Mouse (Mus musculus) olfactory bulb, adult 2 months (tissue): Measurements from ENCODE around the gene Polr3h. TPM values are rescaled to one million over a fixed set of nuclear protein-coding genes. Genes with fewer than 3 reads are reported as not detected.
"Not testable (repeated sequence)": the region's sequence is repeated elsewhere in the genome, so short reads cannot be mapped to it uniquely, and the experiment has no call there.

ENCODE experiments used
- H3K27ac ChIP-seq: fragments of 200-500 bp; 2 replicates; pipeline ENCODE4 v1.5.1; 2012; ENCODE audit warnings: low read depth, low read length; ENCODE audit not compliant: insufficient read depth
- H3K4me1 ChIP-seq: fragments of 200-500 bp; 2 replicates; pipeline ENCODE4 v1.6.1; 2012; ENCODE audit warnings: low read length; ENCODE audit not compliant: control insufficient read depth, insufficient read depth
- H3K4me3 ChIP-seq: fragments of 200-500 bp; 2 replicates; pipeline ENCODE4 v1.5.1; 2012; ENCODE audit warnings: mild to moderate bottlenecking, low read depth, low read length, moderate library complexity; ENCODE audit not compliant: insufficient read depth
- CTCF ChIP-seq: fragments of 200-500 bp; IDR thresholded peaks from 2 replicates; pipeline ENCODE4 v1.5.1; 2012; ENCODE audit warnings: low read depth, mild to moderate bottlenecking, low read length, moderate library complexity; ENCODE audit not compliant: insufficient read depth
- POLR2A ChIP-seq: fragments of 200-500 bp; IDR thresholded peaks from 2 replicates; pipeline ENCODE4 v1.6.1; 2012; ENCODE audit warnings: mild to moderate bottlenecking, low read depth, low read length, moderate library complexity; ENCODE audit not compliant: insufficient read depth
- WGBS: fragments of 180-500 bp; shearing (Covaris S2); methylation state at CpG from one replicate; pipeline ENCODE4 v1.1.7; 2018; 5-methylcytosine and 5-hydroxymethylcytosine counted together
- polyA plus RNA-seq: library from polyadenylated mRNA; stranded (reverse); fragments of >200 nt; gene quantifications from 2 replicates; pipeline ENCODE4 v1.2.4, GENCODE M21; 2012; ENCODE audit warnings: low replicate concordance; ENCODE audit not compliant: missing spikeins, insufficient read depth, insufficient read length

Gene Polr3h
- polyA plus RNA-seq, 1 experiment: not detected

DNA sequence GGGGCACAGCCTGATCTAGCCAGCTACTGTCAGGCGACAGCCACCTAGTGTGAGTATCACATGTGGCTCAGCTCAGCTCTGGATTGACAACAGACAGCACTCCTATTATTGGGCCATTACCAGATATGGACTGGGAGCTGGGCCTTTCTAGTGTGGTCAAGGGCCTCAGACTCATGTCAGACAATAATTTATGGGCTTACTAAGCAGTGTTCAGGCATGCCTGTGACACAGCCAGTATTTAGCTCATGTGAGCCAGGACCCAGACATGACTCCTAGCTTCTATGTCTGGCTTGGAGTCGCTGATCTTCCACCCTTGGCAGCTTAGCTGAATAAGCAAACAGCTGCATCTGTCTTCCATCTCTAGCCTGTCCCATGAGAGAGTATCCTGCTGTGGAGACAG is 13.5 kb downstream of the Polr3h start:
- TF ChIP-seq CTCF: no peak
- no peak for TF ChIP-seq POLR2A
- Histone ChIP-seq H3K4me3 (no peak overlapping the region), H3K27ac (no peak overlapping the region), H3K4me1 (peaks cover 8% of the 10 kb centered on the region)
- WGBS: 54% methylated on average over 2 of the region's 2 CpGs

GRCm38 (mm10) chr15:81908767-81909166 is 17.3 kb downstream of the Polr3h start:
- H3K4me1 ChIP-seq, H3K4me3 ChIP-seq, H3K27ac ChIP-seq: not testable (repeated sequence)
- 90% methylated on average over 4 of the region's 4 CpGs for WGBS

GRCm38 (mm10) chr15:81907953-81908352 is 18.1 kb downstream of the Polr3h start:
- no peak overlapping the region for H3K27ac ChIP-seq
- WGBS: 81% methylated on average over 8 of the region's 8 CpGs
- TF ChIP-seq POLR2A: no peak
- no peak for TF ChIP-seq CTCF
- no peak overlapping the region for H3K4me3 ChIP-seq
- peaks cover 3% of the 10 kb centered on the region; the same call in 1 of the 2 replicates for H3K4me1 ChIP-seq

- no peak overlapping the region for H3K4me3 ChIP-seq
- no peak overlapping the region for H3K27ac ChIP-seq
- no peaks in the 10 kb centered on the region for H3K4me1 ChIP-seq
- WGBS: 32% methylated on average over 2 of the region's 2 CpGs
- no peak for TF ChIP-seq CTCF
- TF ChIP-seq POLR2A: no peak
Measured at GRCm38 (mm10) chr15:81904939-81905338, 21.1 kb downstream of the Polr3h start.

- 39% methylated on average over 2 of the region's 2 CpGs for WGBS
- H3K27ac ChIP-seq: no peak overlapping the region
Measured at GRCm38 (mm10) chr15:81898751-81899150, 27.3 kb downstream of the Polr3h start.

GRCm38 (mm10) chr15:81897607-81898285 is 28.3 kb downstream of the Polr3h start:
- 87% methylated on average over 5 of the region's 5 CpGs for WGBS
- no peak overlapping the region for H3K27ac ChIP-seq

More at GRCm38 (mm10) chr15:81898751-81899150, 27.3 kb downstream of the Polr3h start:
- Histone ChIP-seq H3K4me1 (no peaks in the 10 kb centered on the region), H3K4me3 (no peak overlapping the region)
- TF ChIP-seq POLR2A: no peak
- no peak for TF ChIP-seq CTCF

DNA sequence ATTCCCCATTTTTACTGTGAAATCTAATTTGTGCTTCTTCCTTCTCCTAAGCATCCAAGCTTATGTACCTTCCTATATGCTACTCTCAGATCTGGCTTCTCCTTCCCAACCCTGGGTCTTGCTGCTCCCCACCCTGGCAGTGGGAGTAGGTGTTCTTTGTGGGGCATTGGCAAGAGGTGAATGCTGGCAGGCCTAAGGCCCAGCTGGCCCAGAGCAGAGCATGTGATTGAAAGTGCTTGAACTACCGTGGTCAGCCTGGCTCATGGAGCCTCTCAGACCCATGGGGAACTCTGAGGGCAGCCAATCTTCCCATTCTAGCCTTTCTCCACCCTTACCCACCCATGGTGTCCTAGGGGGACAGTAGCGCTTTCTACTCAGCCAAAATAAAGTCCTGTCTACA is 29.6 kb downstream of the Polr3h start:
- TF ChIP-seq POLR2A (no peak), CTCF (no peak)
- peaks cover 5% of the 10 kb centered on the region; the same call in 1 of the 2 replicates for H3K4me1 ChIP-seq
- WGBS: 39% methylated on average over 2 of the region's 2 CpGs
- H3K27ac ChIP-seq: no peak overlapping the region
- H3K4me3 ChIP-seq: no peak overlapping the region

More at GRCm38 (mm10) chr15:81897607-81898285, 28.3 kb downstream of the Polr3h start:
- no peak overlapping the region for H3K4me3 ChIP-seq
- H3K4me1 ChIP-seq: no peaks in the 10 kb centered on the region
- TF ChIP-seq POLR2A (no peak), CTCF (no peak)

- H3K27ac ChIP-seq: no peak overlapping the region
- WGBS: 81% methylated on average over 1 of the region's 1 CpGs
- H3K4me3 ChIP-seq: no peak overlapping the region
- H3K4me1 ChIP-seq: peaks cover 5% of the 10 kb centered on the region; the same call in 1 of the 2 replicates
- TF ChIP-seq POLR2A (no peak), CTCF (no peak)
Measured at GRCm38 (mm10) chr15:81894002-81894401, 32.0 kb downstream of the Polr3h start.

GRCm38 (mm10) chr15:81891822-81892580 is 34.0 kb downstream of the Polr3h start:
- Histone ChIP-seq H3K4me3 (no peak overlapping the region), H3K4me1 (peaks cover 8% of the 10 kb centered on the region; the same call in 1 of the 2 replicates), H3K27ac (0 out of 2 replicates have a peak overlapping the region, but pooled peaks have one; percentile 33)
- TF ChIP-seq POLR2A (no peak), CTCF (no peak)
- WGBS: 88% methylated on average over 8 of the region's 8 CpGs
